Mouse (Mus musculus) pancreas, adult 10 weeks (tissue): ENCODE results near the gene Pkn2. TPM values are rescaled to one million over a fixed set of nuclear protein-coding genes. Genes with fewer than 3 reads are reported as not detected.

Source experiments
- polyA plus RNA-seq: library from polyadenylated mRNA; stranded (reverse); fragments of 350-450 nt; fragmentation: Illumina TruSeq; extraction: RNeasy Lipid Tissue Mini Kit (QIAGEN cat#74804); gene quantifications from one replicate; pipeline ENCODE4 v1.2.3, GENCODE M21; 2015; ENCODE audit warnings: low read depth, low replicate concordance; ENCODE audit not compliant: insufficient read depth

Gene Pkn2
- 7.2 TPM for polyA plus RNA-seq

GRCm38 (mm10) chr3:142881872-142882623 lies at the start of gene Pkn2:
Gene Pkn2, minus strand, starts transcription at chr3:142882004.

DNA sequence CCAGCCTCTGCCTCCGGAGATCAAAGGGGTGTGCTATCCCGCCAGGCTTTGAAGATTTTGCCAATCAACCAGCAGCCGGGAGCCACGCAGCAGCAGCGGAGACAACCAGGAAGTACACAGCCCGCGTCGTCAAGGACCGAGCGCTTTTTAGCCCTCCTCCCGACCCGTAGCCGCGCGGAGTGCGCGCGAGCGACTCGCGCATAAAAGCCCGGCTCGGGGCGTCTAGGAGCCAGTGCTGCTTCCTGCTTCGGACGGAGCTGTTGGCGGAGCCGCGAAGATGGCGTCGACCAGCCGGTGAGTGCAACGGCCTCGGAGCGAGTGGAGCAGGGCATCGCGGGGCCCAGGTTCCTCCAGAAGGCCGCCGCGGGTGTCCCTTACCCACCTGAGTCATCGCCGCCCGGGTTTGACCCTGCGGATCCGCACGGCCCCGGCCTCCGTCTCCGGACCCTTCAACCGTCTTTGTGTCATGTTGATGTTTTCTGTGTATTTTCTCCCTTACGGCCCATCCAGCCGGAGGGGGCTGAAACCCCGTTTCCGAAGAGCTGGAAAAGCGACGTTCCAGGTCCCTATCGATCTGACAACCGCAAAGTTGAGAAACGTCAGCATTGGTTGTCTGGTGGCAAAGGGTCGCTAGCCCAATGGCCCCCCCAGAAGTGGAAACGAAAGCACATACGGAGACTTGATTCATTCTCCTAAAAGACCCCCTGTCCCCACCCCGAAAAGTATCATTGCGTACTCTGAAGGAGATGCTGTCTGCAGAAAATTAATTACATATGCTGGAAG lies 116.6 kb downstream of the Pkn2 start, which contains the start of gene Gtf2b:
TSS of gene Gtf2b (plus strand) at position 51 of the 783 bp plus-strand sequence.

Other genes starting within 250 kb of the Pkn2 start
- gene Kyat3, start 181.0 kb downstream of the Pkn2 start, polyA plus RNA-seq: 7.4 TPM
- 10.1 TPM for gene Gtf2b, start 117.0 kb downstream of the Pkn2 start, polyA plus RNA-seq